Mouse (Mus musculus) embryonic fibroblast, embryonic 13.5 days (primary cell): ENCODE data around the gene Snrpg.

Source experiments
- CTCF ChIP-seq: IDR thresholded peaks from 2 replicates; pipeline ENCODE4 v1.5.1; 2011; ENCODE audit warnings: mild to moderate bottlenecking, control low read depth, low read length, moderate library complexity, borderline replicate concordance; ENCODE audit not compliant: insufficient read depth
- POLR2A ChIP-seq: IDR thresholded peaks from 2 replicates; pipeline ENCODE4 v1.6.1; 2011; ENCODE audit warnings: low read depth, mild to moderate bottlenecking, control low read depth, low read length, moderate library complexity

DNA sequence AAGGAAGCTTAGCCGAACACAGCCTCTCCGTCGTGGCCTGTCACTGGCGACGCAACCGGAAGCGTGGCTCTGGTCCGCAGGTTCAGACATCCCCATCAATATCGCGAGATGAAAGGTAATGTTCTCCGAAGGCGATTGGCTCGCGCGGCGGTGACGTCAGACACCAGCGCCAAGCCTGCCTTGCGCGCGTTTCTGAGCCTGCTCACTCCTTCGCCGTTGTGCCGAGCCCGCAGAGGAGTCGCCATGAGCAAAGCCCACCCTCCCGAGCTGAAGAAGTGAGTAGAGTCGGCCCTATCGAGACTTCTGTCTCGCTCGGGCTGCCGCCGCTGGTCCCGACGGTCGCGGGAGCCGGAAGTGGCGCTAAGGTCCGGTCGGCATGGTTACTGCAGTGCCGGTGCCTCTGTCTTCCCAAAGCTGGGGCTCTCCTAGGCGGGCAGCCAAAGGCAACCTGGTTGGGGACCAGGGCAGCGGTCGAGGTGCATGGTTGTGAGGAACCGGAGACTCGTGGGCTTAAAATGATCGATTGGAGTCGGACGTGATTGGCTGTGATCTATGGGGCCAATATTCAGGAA is 322 bp downstream of the Snrpg start:
- TF ChIP-seq CTCF (no peak), POLR2A (peak; percentile 94)
